Mouse (Mus musculus): ENCODE results near the gene Aicda. TPM values are rescaled to one million over a fixed set of nuclear protein-coding genes. Genes with fewer than 3 reads are reported as not detected.
A peak's percentile ranks its signal among the peaks of the same experiment; 100 is the strongest.

Aicda gene
- total and polyA plus RNA-seq, 3 experiments, result 0.03 TPM; not detected in 2

GRCm38 (mm10) chr6:122556959-122557561 is 3.5 kb downstream of the Aicda start:
- H3K27ac ChIP-seq (ENCODE audit: control insufficient read depth, low read depth, low read length), result peak overlapping the region; percentile 31
- DNase-seq (ENCODE audit: low read depth, low spot score), result peak; percentile 93
- H3K4me1 ChIP-seq (ENCODE audit: control insufficient read depth in 1 of 2, insufficient read depth in 2 of 2, low read length in 2 of 2), result peaks cover 4 to 9% of the 10 kb centered on the region in 2 experiments; a peak in 3 of 4 replicates
- peak overlapping the region; percentile 50 to 56 for H3K4me3 ChIP-seq (ENCODE audit: control insufficient read depth in 1 of 2, insufficient read depth in 1 of 2, low read depth in 2 of 2, low read length in 2 of 2)
- no peaks in the 10 kb centered on the region for H3K9me3 ChIP-seq (replicated peaks; ENCODE audit: insufficient read depth, low read length)
- peak overlapping the region; percentile 65 for H3K9ac ChIP-seq (ENCODE audit: control insufficient read depth, low read depth, low read length, poor library complexity, severe bottlenecking)
- H3K79me2 ChIP-seq (ENCODE audit: control insufficient read depth, insufficient read depth, low read length, poor library complexity), result no peaks in the 10 kb centered on the region
- peaks cover 4 to 5% of the 10 kb centered on the region in 2 experiments; a peak in 2 of 4 replicates for H3K27me3 ChIP-seq (ENCODE audit: control insufficient read depth in 1 of 2, insufficient read depth in 2 of 2, low read length in 2 of 2)
- peaks cover 0 to 10% of the 10 kb centered on the region in 2 experiments; a peak in 2 of 4 replicates for H3K36me3 ChIP-seq (ENCODE audit: control insufficient read depth in 1 of 2, insufficient read depth in 2 of 2, low read length in 2 of 2)
- TF ChIP-seq RAD21 (IDR thresholded peaks at IDR 0.05; ENCODE audit: low read depth, low read length) (peak; percentile 67), TCF12 (IDR thresholded peaks at IDR 0.05; ENCODE audit: low read depth, low read length) (no peak), MAX (IDR thresholded peaks at IDR 0.05; ENCODE audit: low read length) (no peak), CHD1 (IDR thresholded peaks at IDR 0.05; ENCODE audit: low read depth, low read length) (no peak), SIN3A (IDR thresholded peaks at IDR 0.05; ENCODE audit: low read length) (peak; percentile 81), CTCF (IDR thresholded peaks at IDR 0.05 in 2 of 3, conservative IDR thresholded peaks at IDR 0.05 in 1 of 3; ENCODE audit: control insufficient read depth in 1 of 3, insufficient read depth in 1 of 3, low read depth in 2 of 3, low read length in 3 of 3, poor library complexity in 1 of 3, severe bottlenecking in 1 of 3) (peak; percentile 65 to 91 (median 68)), SMC3 (IDR thresholded peaks at IDR 0.05; ENCODE audit: low read depth, low read length) (peak; percentile 70), USF1 (IDR thresholded peaks at IDR 0.05; ENCODE audit: low read depth, low read length) (no peak), GATA1 (IDR thresholded peaks at IDR 0.05; ENCODE audit: low read depth, low read length) (peak; percentile 89), MEF2A (IDR thresholded peaks at IDR 0.05; ENCODE audit: extremely low read depth, insufficient replicate concordance, low read depth, low read length, poor library complexity, severe bottlenecking) (no peak), ELF1 (IDR thresholded peaks at IDR 0.05; ENCODE audit: low read depth, low read length) (0 out of 2 replicates have a peak, but pooled peaks have one; percentile 27), NRF1 (IDR thresholded peaks at IDR 0.05; ENCODE audit: insufficient read depth, low read depth, low read length, poor library complexity, severe bottlenecking) (no peak), TAL1 (IDR thresholded peaks at IDR 0.05; ENCODE audit: low read length) (no peak), JUND (IDR thresholded peaks at IDR 0.05; ENCODE audit: low read depth, low read length) (no peak), MYB (IDR thresholded peaks at IDR 0.05; ENCODE audit: low read depth, low read length) (no peak), MXI1 (IDR thresholded peaks at IDR 0.05; ENCODE audit: low read depth, low read length) (peak; percentile 69), MYC (IDR thresholded peaks at IDR 0.05; ENCODE audit: low read depth, low read length) (peak; percentile 44; the same call in 1 of the 2 replicates), ZKSCAN1 (IDR thresholded peaks at IDR 0.05; ENCODE audit: low read depth, low read length) (no peak; the same call in 1 of the 2 replicates), E2F4 (IDR thresholded peaks at IDR 0.05; ENCODE audit: borderline replicate concordance, low read depth, low read length) (no peak), MAFK (IDR thresholded peaks at IDR 0.05; ENCODE audit: borderline replicate concordance, low read depth, low read length) (no peak), UBTF (IDR thresholded peaks at IDR 0.05; ENCODE audit: borderline replicate concordance, insufficient read depth, low read depth, low read length) (no peak), GABPA (IDR thresholded peaks at IDR 0.05; ENCODE audit: low read depth, low read length) (no peak), KAT2A (conservative IDR thresholded peaks at IDR 0.05; ENCODE audit: low read depth, low read length) (no peak), HCFC1 (IDR thresholded peaks at IDR 0.05; ENCODE audit: low read depth, low read length) (peak; percentile 60; the same call in 1 of the 2 replicates), POLR2AphosphoS5 (IDR thresholded peaks at IDR 0.05; ENCODE audit: borderline replicate concordance, low read depth, low read length) (no peak), ZNF384 (IDR thresholded peaks at IDR 0.05; ENCODE audit: low read depth, low read length) (peak; percentile 99), NELFE (IDR thresholded peaks at IDR 0.05; ENCODE audit: low read depth, low read length) (no peak), CHD2 (IDR thresholded peaks at IDR 0.05; ENCODE audit: low read length) (no peak), USF2 (IDR thresholded peaks at IDR 0.05; ENCODE audit: borderline replicate concordance in 1 of 2, insufficient read depth in 1 of 2, low read depth in 1 of 2, low read length in 2 of 2) (no peak), ZC3H11A (IDR thresholded peaks at IDR 0.05; ENCODE audit: low read depth, low read length) (peak; percentile 69), MAZ (IDR thresholded peaks at IDR 0.05; ENCODE audit: low read depth, low read length) (no peak), ETS1 (IDR thresholded peaks at IDR 0.05; ENCODE audit: low read depth, low read length) (peak; percentile 67; the same call in 1 of the 2 replicates), TBP (IDR thresholded peaks at IDR 0.05; ENCODE audit: low read depth, low read length) (no peak), RCOR1 (IDR thresholded peaks at IDR 0.05; ENCODE audit: low read depth, low read length) (peak; percentile 86), ZMIZ1 (IDR thresholded peaks at IDR 0.05; ENCODE audit: low read depth, low read length) (no peak), BHLHE40 (IDR thresholded peaks at IDR 0.05; ENCODE audit: borderline replicate concordance, low read depth, low read length) (peak; percentile 95)
